Mouse (Mus musculus) right cerebral cortex, postnatal 36 days (tissue): Measurements from ENCODE around the gene Rab1b.

Experiments used
- DNase-seq, 2 experiments: peaks; one replicate each; pipeline ENCODE4 v3.0.0; 2022; ENCODE audit warnings: low spot score in 2 of 2, mixed read lengths in 1 of 2

The Rab1b gene

DNA sequence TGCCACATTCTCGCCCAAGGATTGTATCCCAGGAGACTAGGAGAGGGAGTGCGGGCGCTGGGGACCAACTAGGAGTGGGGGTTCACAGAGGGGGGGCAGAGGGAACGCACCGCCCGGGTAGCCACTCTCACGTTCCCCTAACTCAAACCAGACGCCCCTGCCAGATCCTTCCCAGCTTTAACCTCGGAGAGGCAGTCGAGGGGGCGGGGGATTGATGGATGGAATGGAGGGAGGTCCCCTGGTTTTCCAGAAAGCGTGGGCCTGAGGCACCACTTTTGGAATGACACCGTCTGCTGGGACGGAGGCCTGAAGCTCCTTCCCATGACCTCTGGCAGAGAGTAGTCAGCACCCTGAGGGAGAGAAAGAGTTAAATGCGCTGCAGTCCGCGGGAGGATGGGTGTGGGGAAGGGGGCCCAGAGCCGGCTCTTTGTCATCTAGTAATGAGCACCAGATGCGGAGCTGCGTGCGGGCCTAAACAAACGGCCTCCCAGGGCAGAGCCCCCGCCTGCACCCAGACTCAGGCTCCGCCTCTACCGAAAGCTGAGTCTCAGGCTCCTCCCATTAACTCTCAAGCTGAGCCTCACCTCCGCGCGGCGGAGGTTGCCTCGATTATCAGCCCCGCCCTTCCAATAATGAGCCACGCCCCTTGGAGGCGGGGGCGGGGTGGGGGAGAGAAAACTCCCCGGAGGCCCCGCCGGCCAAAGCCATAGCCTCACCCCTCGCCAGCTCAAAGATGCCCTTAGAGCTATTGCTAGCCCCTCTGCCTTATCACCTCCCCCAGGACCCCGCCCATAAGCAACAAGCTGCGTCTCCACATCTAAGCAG lies 35.1 kb downstream of the Rab1b start:
- no peak for DNase-seq

DNA sequence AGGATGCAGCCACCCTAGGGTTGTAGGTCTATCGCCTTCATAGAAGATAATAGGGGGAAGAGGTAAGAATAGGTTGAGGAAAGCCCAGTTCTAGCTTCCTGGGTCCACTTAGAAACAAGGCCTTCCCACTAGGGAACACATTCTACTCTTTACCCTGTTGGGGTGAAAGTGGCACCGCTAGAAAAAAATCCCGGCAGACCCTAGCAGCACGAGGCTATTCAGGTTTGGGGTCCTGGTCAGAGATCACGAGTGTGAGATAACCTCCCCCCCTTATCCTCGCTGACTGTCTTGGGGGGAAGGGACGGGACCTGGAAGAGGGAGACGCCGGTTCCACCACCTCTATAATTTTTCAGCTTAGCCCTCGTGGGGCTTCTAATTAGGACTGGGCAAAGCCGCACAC lies 35.8 kb downstream of the Rab1b start:
- DNase-seq, result no peak

DNA sequence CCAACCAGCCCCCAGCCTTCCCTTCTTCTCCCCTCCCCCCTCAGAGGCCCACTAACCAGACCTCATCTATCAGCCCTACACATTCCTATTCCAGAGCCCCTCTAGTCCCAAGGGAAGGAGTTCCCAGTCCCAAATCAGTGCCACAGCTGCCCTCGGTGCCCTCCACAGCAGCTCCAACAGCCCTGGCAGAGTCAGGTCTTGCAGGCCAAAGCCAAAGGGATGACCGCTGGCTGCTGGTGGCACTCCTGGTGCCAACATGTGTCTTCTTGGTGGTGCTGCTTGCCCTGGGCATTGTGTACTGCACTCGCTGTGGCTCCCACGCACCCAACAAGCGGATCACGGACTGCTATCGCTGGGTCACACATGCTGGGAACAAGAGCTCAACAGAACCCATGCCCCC lies 36.9 kb downstream of the Rab1b start:
- no peak for DNase-seq

DNA sequence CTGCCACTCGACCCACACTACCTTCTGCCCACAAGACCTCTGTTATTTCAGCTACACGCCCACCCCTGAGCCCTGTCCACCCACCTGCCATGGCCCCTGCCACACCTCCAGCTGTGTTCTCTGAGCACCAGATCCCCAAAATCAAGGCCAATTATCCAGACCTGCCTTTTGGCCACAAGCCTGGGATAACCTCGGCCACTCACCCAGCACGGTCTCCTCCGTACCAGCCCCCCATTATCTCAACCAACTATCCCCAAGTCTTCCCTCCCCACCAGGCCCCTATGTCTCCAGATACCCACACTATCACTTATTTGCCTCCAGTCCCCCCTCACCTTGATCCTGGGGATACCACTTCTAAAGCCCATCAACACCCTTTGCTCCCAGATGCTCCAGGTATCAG lies 37.4 kb downstream of the Rab1b start:
- no peak for DNase-seq

DNA sequence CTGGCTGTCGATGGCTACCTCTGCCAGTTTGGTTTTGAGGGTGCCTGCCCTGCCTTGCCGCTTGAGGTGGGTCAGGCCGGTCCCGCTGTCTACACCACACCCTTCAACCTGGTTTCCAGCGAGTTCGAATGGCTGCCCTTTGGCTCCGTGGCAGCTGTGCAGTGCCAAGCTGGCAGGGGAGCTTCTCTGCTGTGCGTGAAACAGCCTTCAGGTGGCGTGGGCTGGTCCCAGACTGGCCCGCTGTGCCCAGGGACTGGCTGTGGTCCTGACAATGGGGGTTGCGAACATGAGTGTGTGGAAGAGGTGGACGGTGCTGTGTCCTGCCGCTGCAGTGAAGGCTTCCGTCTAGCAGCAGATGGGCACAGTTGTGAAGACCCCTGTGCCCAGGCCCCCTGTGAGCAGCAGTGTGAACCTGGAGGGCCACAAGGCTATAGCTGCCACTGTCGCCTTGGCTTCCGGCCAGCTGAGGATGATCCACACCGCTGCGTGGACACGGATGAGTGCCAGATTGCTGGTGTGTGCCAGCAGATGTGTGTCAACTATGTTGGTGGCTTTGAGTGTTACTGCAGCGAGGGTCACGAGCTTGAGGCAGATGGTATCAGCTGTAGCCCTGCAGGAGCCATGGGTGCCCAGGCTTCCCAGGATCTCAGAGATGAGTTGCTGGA lies 38.2 kb downstream of the Rab1b start:
- DNase-seq, result no peak

DNA sequence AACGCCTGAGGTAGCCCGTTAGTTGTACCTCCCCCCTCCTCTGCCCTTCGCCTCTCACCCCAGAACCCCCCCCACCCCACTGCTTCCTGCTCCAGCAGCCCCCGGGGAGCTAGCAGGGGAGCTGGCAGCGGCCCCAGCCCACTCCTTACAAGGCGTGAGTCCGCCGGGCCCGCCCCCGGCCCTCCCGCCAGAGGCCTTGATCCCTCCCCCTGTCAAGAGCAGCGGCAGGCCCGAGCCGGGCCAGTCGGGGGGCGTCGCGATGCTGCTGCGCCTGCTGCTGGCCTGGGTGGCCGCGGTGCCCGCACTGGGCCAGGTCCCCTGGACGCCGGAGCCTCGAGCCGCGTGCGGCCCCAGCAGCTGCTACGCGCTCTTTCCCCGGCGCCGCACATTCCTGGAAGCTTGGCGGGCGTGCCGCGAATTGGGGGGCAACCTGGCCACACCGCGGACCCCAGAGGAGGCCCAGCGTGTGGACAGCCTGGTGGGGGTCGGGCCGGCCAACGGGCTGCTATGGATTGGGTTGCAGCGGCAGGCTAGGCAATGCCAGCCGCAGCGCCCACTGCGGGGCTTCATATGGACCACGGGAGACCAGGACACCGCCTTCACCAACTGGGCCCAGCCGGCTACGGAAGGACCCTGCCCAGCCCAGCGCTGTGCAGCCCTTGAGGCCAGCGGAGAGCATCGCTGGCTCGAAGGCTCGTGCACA lies 38.9 kb downstream of the Rab1b start, which contains the start of gene Cd248:
TSS of gene Cd248 (plus strand) at position 212 of the 703 bp plus-strand sequence.
- no peak for DNase-seq

DNA sequence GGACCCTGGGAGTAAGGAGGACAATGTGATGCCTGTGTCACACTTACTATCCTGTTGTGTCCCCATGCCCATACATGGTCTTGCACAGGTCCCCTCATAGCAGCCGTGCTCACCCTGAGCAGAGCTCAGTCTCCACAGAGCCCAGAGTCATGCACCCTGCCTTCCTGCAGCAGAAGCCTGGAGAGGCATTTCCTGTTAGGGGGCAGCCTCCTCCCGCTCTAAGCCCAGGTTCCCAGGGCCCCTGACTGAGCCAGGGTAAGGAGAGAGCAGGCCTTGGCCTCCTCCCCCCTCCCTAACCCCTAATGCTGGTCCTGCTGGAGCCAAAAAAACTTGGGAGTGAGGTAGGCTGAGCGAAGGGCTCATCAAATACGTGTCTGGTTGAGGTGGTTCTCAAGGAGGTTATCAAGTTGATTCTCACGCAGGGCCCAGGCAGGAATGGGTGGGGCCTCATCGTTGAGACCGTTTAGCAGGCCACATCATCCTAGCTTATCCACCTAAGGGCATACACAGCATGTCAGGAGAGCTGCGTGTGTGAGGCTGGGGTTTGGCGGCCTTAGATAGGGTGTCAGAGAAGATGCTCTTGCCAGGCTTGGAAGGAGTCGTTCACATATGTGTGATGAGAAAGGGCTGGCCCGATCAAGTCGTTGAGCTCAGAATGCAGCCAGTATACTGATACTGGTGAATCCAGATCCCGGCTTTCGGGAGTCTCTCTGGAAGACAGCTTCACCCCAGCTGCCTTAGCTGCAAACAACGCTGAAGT lies 39.7 kb downstream of the Rab1b start:
- DNase-seq, result no peak

DNA sequence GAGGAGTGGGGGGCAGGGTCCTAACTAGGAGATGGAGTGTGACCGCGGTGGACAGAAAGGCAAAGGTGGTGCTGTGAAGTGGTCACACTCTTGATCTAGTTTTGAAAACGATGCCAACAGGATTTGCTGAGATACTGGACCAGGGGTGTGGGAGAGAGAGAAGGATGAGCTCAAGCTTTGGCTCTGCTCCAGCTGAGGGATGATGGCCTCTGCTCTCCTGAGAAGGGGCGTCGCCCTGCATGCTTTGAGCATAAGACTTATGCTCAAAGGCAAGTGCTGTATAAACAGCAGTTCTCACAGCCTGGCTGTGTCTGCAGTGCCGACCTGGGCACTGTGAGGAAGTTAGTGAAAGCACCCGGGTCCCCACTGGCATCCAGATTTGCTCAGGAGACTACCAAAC lies 41.8 kb downstream of the Rab1b start:
- no peak for DNase-seq

DNA sequence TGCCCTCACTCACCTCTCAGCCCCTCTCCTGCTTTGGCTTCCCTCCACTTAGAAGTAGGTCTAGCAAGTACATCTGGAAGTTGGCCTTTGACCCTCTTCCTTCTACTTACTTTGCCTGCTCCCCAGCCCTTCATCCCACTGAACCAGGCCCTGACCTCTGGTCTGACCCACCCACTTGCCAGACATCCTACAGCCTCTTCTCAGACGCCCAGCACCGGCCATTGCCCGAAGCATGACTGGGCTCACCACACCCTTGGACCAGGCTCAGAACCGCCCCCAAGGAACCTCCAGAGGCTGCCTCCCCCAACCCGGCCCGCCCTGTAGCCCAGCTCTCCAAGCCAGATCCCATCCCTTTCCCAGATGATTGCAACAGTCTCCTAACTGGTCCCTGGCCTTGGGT lies 44.4 kb downstream of the Rab1b start:
- DNase-seq, result no peak

DNA sequence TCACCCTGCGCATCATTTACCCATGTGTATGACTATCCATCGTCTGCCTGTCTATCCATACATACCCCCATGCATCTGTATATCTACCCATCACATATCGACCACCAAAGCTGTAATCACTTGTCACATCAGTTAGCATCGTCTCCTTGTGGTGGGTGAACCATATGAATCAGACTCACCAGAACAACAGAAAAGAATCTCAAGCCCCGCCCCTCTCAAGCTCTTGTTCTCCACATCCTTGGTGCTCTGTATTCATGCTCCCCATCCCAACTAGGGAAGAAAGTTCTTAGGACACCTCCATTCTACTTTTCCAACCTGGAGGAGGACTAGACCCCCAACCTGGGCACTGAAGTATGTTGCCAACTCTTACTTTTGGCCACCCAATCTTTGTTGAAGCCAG lies 44.8 kb downstream of the Rab1b start:
- no peak for DNase-seq

DNA sequence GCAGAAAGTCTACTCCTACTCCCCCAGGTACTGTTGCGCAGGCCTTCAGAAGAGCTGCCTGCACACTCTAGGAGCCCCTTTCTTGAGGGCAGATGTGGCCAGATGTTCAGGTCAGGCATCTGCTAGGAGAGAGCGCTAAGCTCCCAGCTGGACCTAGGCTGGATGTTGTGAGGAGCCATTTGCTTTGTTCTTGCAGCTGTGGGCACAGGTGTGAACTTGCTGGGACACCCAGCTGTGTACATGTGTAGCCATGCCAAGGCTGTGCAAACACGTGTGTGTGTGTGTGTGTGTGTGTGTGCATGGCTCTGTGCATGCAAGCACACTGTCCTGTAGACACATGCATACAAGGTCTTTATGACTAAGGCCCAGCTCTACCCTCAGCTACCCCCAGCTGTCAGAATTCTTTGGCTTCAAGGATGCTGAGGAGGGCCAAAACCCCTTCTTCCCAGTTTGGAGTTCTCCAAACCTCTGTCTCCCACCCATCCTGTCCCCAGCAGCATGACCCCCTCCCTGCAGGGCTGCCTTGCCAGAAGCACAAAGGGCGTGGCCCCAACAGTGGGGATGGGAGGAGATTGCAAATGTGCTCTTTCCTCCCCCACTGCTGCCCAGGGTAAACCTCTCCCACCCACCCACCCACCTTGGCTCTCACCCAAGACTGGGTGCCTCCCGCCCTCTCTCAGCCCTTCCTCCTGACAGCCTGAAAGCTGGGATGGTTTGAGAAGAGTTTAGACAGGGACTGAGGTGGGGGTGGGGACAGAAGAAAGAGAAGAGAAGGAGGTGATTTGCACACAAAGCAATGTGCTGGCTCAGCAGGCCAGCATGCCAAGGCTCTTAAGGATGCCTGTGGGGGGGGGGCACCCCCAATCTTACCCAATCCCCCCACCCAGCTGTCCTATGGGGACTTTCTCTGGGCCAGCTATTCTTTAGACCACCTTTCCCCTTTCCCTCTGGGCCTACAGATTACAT lies 46.2 kb downstream of the Rab1b start:
- DNase-seq, result no peak

DNA sequence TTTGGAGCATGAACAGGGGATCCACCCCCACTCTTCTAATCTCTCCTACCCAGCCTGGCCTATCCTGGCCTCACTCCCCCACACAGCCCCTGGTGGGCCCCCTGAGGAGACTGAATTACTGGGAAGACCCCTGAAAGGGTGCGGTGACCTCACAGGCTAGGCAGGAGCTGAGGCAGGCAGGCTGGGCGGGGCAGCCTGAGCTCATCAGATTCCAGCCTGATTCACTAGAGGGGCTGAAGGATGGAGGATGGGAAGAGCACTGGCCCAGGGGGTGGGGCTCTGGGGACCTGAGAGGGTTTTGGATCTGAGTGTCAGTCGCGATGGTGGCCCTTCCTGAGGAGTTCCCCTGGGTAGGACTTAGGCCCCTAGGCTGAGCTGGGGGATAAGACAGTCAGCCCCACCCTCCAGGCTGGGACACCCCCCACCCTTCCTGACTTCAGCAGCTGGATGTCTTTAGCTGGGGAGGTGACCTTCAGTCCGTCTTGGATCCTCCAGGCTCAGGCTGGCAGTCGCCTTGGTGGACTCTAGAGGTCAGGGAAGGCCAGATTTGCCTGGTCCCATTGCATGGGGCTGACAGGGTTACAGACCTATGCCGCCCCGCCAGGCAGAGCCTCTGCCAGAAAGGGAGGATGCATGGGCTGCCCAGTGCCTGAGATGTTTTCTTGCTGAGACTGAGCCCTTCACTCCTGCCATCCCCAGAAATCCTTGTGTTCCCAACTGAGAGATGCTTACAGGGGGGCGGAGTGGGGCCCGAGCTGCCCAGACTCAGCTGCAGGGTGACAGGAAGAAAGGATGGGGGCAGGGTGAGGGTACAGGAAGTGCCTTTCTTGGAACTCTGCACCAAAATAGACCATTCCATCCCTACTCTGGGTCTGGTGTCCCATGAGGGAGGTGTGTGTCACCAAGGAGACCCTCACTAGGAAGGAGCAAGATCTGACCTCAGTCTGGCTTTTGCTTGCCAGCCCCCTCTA lies 47.8 kb downstream of the Rab1b start:
- DNase-seq, result no peak

DNA sequence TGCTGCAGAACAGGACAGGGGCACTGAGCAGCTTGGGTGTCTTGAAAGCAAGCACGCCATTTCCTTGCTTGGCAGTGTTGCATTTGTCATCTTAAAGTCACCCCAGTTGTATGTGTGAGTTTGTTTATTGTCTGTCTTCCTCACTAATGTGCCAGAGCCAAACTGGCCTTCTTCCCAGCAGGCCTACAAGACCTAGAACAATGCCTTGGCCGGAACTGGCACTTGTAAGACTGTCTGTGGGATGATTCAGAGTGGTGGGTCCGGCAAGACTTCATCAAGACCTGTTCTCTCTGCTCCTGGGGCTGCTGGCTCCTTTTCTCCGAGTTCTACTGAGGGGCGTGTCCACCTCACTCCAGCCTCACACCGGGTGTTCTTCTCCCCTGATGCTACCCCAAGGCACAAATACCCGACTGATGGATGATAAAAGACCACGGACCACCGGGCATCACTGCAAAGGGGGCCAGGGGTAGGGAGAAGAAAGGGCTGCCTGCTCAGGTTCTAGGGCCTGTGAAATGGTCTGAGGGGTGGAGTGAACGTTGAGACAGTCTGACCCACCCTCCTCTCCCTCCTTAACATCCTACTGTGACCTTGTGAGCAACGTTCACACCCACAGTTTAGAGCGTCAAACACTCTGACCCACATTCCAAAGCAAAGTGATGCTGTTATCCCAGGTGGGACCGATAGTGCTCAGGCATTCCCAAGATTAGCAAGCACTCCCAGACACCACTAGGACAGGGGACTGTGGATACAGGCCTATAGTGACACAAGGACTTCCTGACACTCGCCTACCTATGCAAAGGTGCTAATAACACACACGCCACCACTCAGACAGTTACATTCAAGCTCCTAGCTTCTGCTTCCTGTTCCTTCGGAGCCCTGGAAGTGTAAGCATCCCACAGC lies 48.7 kb downstream of the Rab1b start:
- no peak for DNase-seq

DNA sequence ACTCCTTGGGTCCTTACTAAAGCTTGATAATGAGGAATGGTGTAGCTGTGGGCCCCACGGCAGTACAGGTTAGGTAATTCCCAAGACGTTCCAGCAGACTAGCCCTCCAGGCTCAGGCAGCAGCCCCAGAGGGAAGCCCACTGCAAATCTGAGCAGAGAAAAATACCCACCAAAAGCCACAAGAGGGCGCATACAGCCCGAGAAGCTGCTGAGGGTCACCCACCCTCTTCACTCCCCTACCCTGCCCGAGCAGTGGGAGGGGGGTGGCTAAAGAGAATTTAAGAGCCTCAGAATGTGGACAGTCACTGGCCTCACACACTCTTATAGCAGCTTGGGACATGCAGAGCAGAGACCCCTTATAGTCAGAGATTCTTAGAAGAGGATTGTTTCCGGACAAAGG lies 50.6 kb downstream of the Rab1b start:
- DNase-seq, result no peak

DNA sequence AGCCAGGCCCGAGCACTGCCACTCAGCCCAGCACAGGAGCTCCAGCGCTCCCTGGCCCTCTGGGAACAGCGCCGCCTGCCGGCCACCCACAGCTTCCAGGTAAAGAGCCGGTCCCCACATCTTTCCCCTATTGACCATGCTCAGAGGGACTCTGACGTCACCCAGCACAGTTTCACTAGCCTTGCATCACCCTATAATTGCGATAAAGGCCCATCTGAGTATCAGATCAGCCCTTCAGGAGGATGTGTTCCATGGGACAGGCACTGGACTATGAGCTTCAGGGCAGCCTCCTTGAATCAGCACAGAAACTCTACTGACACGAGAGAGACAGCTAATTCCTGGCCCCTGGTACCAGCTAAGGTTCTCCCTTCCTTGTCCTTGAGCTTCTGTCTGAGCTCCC lies 53.0 kb downstream of the Rab1b start:
- DNase-seq, result no peak

DNA sequence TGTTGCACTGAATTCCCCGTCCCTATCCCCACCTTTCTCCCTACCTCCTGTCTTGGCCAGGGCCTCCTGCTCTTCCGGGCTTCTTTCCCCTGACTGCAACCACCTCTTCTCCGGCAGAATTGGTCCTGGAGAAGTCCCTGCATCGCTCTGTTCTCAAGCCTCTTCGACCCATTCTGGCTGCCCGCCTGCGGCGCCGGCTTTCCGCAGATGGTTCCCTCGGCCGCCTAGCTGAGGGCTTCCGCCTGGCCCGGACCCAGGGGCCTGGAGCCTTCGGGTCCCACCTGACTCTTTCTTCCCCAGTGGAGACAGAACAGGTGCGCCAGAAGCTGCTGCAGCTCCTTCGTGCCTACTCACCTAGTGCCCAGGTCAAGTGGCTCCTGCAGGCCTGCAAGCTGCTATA lies 54.0 kb downstream of the Rab1b start:
- DNase-seq, result no peak

DNA sequence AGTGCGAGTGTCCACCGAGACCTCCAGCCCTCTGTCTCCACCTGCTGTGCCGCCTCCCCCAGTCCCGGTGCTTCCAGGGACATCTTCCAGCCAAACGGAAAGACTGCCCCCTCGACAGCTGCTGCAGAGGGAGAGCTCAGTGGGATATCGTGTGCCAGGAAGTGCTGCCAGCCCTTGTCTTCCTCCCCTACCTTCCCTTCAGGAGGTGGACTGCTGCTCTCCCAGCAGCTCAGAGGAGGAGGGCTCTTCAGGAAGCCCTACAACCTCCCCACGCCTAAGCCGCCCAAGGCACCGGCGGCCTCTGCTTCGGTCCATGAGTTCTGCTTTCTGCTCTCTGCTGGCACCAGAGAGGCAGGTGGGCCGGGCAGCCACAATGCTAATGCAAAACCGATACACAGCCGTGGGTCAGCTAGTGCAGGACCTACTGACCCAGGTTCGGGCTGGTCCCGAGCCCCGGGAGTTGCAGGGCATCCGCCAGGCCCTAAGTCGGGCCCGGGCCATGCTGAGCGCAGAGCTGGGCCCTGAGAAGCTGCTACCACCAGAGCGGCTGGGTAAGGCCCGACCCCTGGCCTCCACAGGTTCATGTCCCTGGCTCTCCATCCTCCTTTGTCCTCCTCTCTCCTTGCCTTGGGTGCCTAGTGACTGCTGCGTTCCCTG lies 54.6 kb downstream of the Rab1b start:
- DNase-seq, result peak; percentile 41 to 66

DNA sequence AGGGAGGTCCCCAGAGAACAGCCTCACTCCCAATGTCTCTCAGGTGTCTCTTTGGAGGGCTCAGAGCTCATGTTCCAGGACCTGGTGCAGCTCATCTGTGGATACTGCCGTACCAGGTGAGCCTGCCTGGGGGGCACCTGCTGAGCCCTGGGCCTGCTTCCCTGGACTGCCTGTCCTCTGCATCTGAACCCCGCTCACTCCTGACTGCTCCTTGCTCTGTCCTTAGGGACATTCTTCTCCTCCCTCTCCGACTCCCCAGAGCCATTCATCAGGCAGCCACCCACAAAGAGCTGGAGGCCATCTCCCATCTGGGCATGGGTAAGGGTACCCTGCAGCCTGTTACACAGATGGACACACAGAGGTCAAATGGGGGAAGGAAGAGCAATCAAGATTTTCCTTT lies 55.4 kb downstream of the Rab1b start:
- DNase-seq, result no peak
